Mouse (Mus musculus) lung, embryonic 15.5 days (tissue): ENCODE measurements around the gene Tmem86b. TPM values are rescaled to one million over a fixed set of nuclear protein-coding genes. Genes with fewer than 3 reads are reported as not detected.

Experiments used
- ATAC-seq: fragments of 200-750 bp; cut with Nextera tagmentation; 2 replicates; pipeline ENCODE4 v1.8.0; 2017; ENCODE audit warnings: moderate number of reproducible peaks, borderline replicate concordance; ENCODE audit not compliant: low FRiP score, low TSS enrichment; ENCODE audit errors: extremely low read depth
- H3K27ac ChIP-seq: fragments of 300-500 bp; sonication (generic); 2 replicates; pipeline ENCODE4 v1.5.1; 2015; ENCODE audit warnings: moderate library complexity, mild to moderate bottlenecking, inconsistent platforms
- H3K27me3 ChIP-seq: fragments of 300-500 bp; sonication (generic); 2 replicates; pipeline ENCODE4 v1.6.1; 2015; ENCODE audit warnings: inconsistent platforms
- H3K36me3 ChIP-seq: fragments of 300-500 bp; sonication (generic); 2 replicates; pipeline ENCODE4 v1.6.1; 2015; ENCODE audit warnings: inconsistent platforms
- H3K4me1 ChIP-seq: fragments of 300-500 bp; sonication (generic); 2 replicates; pipeline ENCODE4 v1.6.1; 2015; ENCODE audit warnings: inconsistent platforms
- H3K4me2 ChIP-seq: fragments of 300-500 bp; sonication (generic); 2 replicates; pipeline ENCODE4 v1.6.1; 2015; ENCODE audit warnings: inconsistent platforms, mild to moderate bottlenecking, moderate library complexity
- H3K4me3 ChIP-seq: fragments of 300-500 bp; sonication (generic); 2 replicates; pipeline ENCODE4 v1.5.1; 2015; ENCODE audit warnings: mild to moderate bottlenecking, inconsistent platforms
- H3K9ac ChIP-seq: fragments of 300-500 bp; sonication (generic); 2 replicates; pipeline ENCODE4 v1.6.1; 2015; ENCODE audit warnings: inconsistent platforms
- H3K9me3 ChIP-seq: fragments of 300-500 bp; sonication (generic); 2 replicates; pipeline ENCODE4 v1.6.1; 2016; ENCODE audit warnings: inconsistent platforms
- WGBS: fragments of 180-500 bp; shearing (Covaris S2); methylation state at CpG from one replicate; pipeline ENCODE4 v1.1.7; 2015; 5-methylcytosine and 5-hydroxymethylcytosine counted together
- polyA plus RNA-seq: library from polyadenylated mRNA; unstranded; fragments of >200 nt; fragmentation: Nextera tagmentation; extraction: Ambion mirVana; gene quantifications from 2 replicates; pipeline ENCODE4 v1.2.1, GENCODE M21; 2015

The Tmem86b gene
- polyA plus RNA-seq, 1 experiment from 2014 or later: 1.00 TPM

GRCm38 (mm10) chr7:4658128-4658907 lies 27.1 kb upstream of the Tmem86b start:
- Histone ChIP-seq H3K4me1 (peaks cover 49% of the 10 kb centered on the region), H3K4me3 (peak overlapping the region; percentile 96), H3K4me2 (peak overlapping the region; percentile 86), H3K9me3 (no peaks in the 10 kb centered on the region), H3K27me3 (no peaks in the 10 kb centered on the region), H3K27ac (peak overlapping the region; percentile 93), H3K36me3 (peaks cover 3% of the 10 kb centered on the region; the same call in 1 of the 2 replicates), H3K9ac (peak overlapping the region; percentile 98)
- peak; percentile 60 for ATAC-seq
- WGBS: under 1% methylated on average over 41 of the region's 78 CpGs

DNA sequence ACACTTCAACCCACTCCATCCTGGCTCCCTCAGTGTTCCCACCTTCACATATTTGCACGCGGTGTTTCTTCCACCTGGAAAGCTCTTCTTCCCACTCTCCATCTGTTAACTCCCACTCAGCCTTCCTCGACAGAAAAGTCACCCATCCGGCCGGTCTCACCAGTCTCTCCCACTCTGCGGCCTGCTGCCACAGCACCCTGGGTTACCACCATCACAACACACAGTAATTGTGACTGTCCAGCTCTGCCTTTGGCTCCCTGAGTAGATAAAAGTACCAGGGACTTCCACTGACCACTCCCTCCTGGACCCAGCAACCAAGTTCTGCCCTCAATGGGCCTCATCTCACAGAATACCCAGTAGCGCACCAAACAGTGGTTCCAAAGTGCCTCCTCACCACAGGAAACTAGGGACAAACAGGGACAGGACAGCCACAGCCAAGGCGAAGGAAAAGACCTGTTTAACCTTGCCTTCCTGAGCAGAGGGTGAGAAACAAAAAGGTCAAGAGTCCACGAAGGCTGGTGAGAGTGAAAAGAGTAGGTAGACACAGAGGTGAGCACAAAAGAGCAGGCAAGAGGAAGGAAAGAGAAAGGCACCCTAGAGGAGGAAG lies 26.4 kb upstream of the Tmem86b start:
- 26% methylated on average over 9 of the region's 9 CpGs for WGBS
- Histone ChIP-seq H3K4me1 (peaks cover 49% of the 10 kb centered on the region), H3K27ac (peak overlapping the region; percentile 93), H3K9me3 (no peaks in the 10 kb centered on the region), H3K9ac (peak overlapping the region; percentile 98), H3K4me3 (peak overlapping the region; percentile 96), H3K36me3 (no peaks in the 10 kb centered on the region), H3K4me2 (peak overlapping the region; percentile 86), H3K27me3 (no peaks in the 10 kb centered on the region)
- no peak for ATAC-seq

DNA sequence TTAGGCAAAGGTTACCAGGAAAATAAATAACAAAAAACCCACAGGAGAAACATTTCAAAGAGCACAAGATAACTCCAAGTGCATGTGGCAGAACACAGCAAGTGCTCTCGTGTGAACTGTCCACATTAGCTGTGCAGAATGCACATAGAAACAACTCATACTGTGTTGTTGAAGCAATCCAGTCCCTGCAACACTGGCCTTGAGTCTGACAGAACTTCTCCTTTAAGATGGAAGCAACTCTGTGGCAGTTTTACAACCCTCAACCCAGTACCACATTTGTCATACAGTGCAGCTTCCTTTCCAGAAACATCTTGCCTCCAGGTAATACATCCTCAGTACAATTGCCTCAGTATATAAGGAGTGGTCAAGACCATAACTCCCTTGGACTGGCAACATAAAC lies 25.6 kb upstream of the Tmem86b start:
- 35% methylated on average over 1 of the region's 1 CpGs for WGBS
- no peak overlapping the region for H3K27ac ChIP-seq
- no peak for ATAC-seq
- H3K9me3 ChIP-seq: no peaks in the 10 kb centered on the region
- no peak overlapping the region for H3K9ac ChIP-seq
- H3K27me3 ChIP-seq: no peaks in the 10 kb centered on the region
- H3K36me3 ChIP-seq: no peaks in the 10 kb centered on the region
- H3K4me1 ChIP-seq: peaks cover 49% of the 10 kb centered on the region
- H3K4me2 ChIP-seq: peak overlapping the region; percentile 86
- peak overlapping the region; percentile 96 for H3K4me3 ChIP-seq

- H3K9ac ChIP-seq: no peak overlapping the region
- no peak overlapping the region for H3K4me2 ChIP-seq
- peaks cover 49% of the 10 kb centered on the region for H3K4me1 ChIP-seq
These were observed 24.7 kb upstream of the Tmem86b start for GRCm38 (mm10) chr7:4655916-4656315.

DNA sequence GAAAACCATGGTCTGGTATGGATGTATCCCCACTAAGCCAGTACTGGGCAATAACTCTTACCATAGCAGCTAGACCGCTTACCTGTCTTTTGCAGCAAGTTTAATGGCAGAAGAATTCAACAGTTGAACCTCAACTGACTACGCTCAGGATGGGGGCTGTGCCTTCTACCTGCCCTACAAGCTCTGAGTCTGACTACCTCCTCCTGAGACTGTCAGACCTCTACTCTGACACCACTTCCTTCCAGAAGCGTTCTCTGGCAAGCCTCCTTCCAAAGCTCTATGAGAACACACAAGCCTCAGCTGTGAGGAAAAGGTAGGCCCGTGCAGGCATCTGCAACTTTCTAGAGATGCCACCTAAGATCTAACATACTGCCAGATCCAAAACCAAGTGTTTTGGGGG lies 24.2 kb upstream of the Tmem86b start:
- 83% methylated on average over 4 of the region's 4 CpGs for WGBS
- no peaks in the 10 kb centered on the region for H3K27me3 ChIP-seq
- H3K36me3 ChIP-seq: 0 out of 2 replicates have a peak, but pooled peaks cover 4% of the 10 kb centered on the region
- H3K9me3 ChIP-seq: no peaks in the 10 kb centered on the region
- no peak for ATAC-seq
- no peak overlapping the region for H3K4me2 ChIP-seq
- no peak overlapping the region for H3K9ac ChIP-seq
- no peak overlapping the region for H3K4me3 ChIP-seq
- H3K27ac ChIP-seq: no peak overlapping the region
- H3K4me1 ChIP-seq: peaks cover 47% of the 10 kb centered on the region

More at GRCm38 (mm10) chr7:4655916-4656315, 24.7 kb upstream of the Tmem86b start:
- WGBS: 62% methylated on average over 1 of the region's 1 CpGs
- Histone ChIP-seq H3K36me3 (0 out of 2 replicates have a peak, but pooled peaks cover 4% of the 10 kb centered on the region), H3K4me3 (no peak overlapping the region), H3K9me3 (no peaks in the 10 kb centered on the region), H3K27me3 (no peaks in the 10 kb centered on the region), H3K27ac (no peak overlapping the region)
- no peak for ATAC-seq

DNA sequence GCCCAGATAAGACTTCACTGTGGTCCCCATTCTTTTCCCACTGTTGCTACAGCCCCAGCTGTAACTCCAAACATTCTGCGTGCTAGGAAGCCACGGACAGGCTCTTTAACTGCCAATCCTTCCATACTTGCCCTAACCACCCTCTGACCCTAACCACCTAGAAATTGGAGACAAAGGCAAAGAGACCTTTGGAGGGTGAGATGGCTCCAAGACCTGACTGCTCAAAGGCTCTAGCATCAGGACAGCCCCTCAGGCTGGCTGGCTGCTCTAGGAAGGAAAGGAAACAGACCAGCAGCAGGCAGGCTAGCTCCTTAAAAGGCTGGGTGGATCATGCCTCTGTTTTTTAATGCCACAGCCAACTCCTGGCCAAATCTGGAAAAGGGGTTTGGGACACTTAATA lies 23.0 kb upstream of the Tmem86b start:
- Histone ChIP-seq H3K27me3 (no peaks in the 10 kb centered on the region), H3K9ac (no peak overlapping the region), H3K4me2 (no peak overlapping the region), H3K4me3 (no peak overlapping the region), H3K36me3 (0 out of 2 replicates have a peak, but pooled peaks cover 4% of the 10 kb centered on the region), H3K27ac (0 out of 2 replicates have a peak overlapping the region, but pooled peaks have one; percentile 21), H3K9me3 (no peaks in the 10 kb centered on the region), H3K4me1 (peaks cover 37% of the 10 kb centered on the region)
- ATAC-seq: no peak
- WGBS: 91% methylated on average over 2 of the region's 2 CpGs

- no peak overlapping the region for H3K4me2 ChIP-seq
- no peak for ATAC-seq
- WGBS: 69% methylated on average over 7 of the region's 7 CpGs
- H3K27ac ChIP-seq: 0 out of 2 replicates have a peak overlapping the region, but pooled peaks have one; percentile 21
- H3K9ac ChIP-seq: no peak overlapping the region
- no peaks in the 10 kb centered on the region for H3K9me3 ChIP-seq
- no peak overlapping the region for H3K4me3 ChIP-seq
- 0 out of 2 replicates have a peak, but pooled peaks cover 4% of the 10 kb centered on the region for H3K36me3 ChIP-seq
- H3K27me3 ChIP-seq: no peaks in the 10 kb centered on the region
- peaks cover 37% of the 10 kb centered on the region for H3K4me1 ChIP-seq
These were observed 22.6 kb upstream of the Tmem86b start for GRCm38 (mm10) chr7:4653780-4654179.

DNA sequence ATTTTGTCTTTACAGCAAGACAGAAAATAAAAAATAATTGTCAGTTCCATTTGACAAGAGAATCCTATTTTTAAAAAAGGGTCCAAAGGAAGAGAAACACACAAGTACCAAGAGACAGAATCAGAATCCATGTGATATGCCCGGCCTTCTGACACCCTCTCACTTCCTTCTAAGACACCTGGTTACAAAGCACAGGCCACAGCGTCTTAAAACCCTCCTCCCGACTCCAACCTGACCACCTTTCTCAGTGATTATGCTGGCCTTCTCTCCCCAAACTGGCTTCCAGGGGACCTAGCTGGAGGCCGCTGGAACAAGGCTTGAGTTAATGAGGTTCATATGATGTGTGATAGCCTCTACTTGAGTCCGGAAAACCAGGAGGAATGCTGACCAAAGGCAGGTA lies 22.1 kb upstream of the Tmem86b start:
- H3K36me3 ChIP-seq: 0 out of 2 replicates have a peak, but pooled peaks cover 4% of the 10 kb centered on the region
- peaks cover 37% of the 10 kb centered on the region for H3K4me1 ChIP-seq
- no peak overlapping the region for H3K4me3 ChIP-seq
- H3K27me3 ChIP-seq: no peaks in the 10 kb centered on the region
- H3K27ac ChIP-seq: no peak overlapping the region
- no peak for ATAC-seq
- 73% methylated on average over 5 of the region's 5 CpGs for WGBS
- no peak overlapping the region for H3K9ac ChIP-seq
- H3K9me3 ChIP-seq: no peaks in the 10 kb centered on the region
- no peak overlapping the region for H3K4me2 ChIP-seq

DNA sequence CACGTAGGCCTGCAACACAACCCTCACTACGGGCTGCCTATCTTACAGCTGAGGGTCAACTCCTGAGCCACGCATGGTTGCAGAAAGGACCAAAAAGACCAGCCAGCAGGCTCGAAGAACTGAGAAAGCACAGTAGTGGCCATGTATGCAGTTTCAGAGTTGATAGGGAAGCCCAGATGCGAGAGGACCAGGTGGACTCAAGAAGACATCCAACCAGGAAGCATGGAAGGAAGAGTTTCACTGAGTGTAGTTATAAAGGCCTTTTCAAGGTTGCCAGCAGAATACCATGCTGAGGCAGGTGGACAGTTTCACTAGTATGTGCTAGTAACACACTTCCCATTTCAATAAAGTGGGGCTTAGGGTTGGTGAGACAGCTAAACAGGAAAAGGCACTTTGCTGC lies 21.5 kb upstream of the Tmem86b start:
- H3K9ac ChIP-seq: no peak overlapping the region
- H3K4me1 ChIP-seq: peaks cover 33% of the 10 kb centered on the region
- H3K27ac ChIP-seq: no peak overlapping the region
- H3K9me3 ChIP-seq: no peaks in the 10 kb centered on the region
- H3K27me3 ChIP-seq: no peaks in the 10 kb centered on the region
- ATAC-seq: no peak
- 77% methylated on average over 5 of the region's 5 CpGs for WGBS
- 0 out of 2 replicates have a peak, but pooled peaks cover 4% of the 10 kb centered on the region for H3K36me3 ChIP-seq
- H3K4me2 ChIP-seq: no peak overlapping the region
- no peak overlapping the region for H3K4me3 ChIP-seq

DNA sequence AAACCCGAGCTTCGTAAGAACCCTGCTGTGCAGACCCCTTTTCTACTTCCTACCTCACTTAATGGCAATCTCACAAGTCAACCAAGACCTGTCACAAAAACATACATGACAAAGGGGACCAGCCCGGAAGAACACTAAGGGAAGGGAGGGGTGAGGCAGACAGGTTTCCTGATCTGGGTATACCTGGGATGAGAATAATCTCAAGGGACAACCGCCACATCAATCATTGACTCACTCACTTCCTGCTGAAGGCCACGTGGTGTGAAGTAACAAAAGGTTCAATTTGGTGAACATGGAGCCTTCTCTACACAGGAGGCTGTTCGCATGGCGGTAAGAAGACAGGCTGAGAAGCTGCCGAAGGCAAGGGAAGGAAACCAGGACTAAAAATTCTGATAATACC lies 20.4 kb upstream of the Tmem86b start:
- no peak overlapping the region for H3K9ac ChIP-seq
- no peaks in the 10 kb centered on the region for H3K9me3 ChIP-seq
- peaks cover 22% of the 10 kb centered on the region for H3K4me1 ChIP-seq
- 68% methylated on average over 8 of the region's 8 CpGs for WGBS
- H3K4me2 ChIP-seq: no peak overlapping the region
- peaks cover 5% of the 10 kb centered on the region; the same call in 1 of the 2 replicates for H3K36me3 ChIP-seq
- no peak overlapping the region for H3K27ac ChIP-seq
- ATAC-seq: no peak; the same call in 1 of the 2 replicates
- no peak overlapping the region for H3K4me3 ChIP-seq
- H3K27me3 ChIP-seq: no peaks in the 10 kb centered on the region

GRCm38 (mm10) chr7:4647992-4648391 lies 16.8 kb upstream of the Tmem86b start:
- H3K4me3 ChIP-seq: no peak overlapping the region
- 81% methylated on average over 2 of the region's 2 CpGs for WGBS
- H3K27ac ChIP-seq: no peak overlapping the region
- no peaks in the 10 kb centered on the region for H3K27me3 ChIP-seq
- H3K4me1 ChIP-seq: no peaks in the 10 kb centered on the region
- no peak overlapping the region for H3K4me2 ChIP-seq
- peaks cover 39% of the 10 kb centered on the region for H3K36me3 ChIP-seq
- ATAC-seq: no peak
- H3K9ac ChIP-seq: no peak overlapping the region
- no peaks in the 10 kb centered on the region for H3K9me3 ChIP-seq

- Histone ChIP-seq H3K4me1 (no peaks in the 10 kb centered on the region), H3K9ac (no peak overlapping the region), H3K36me3 (peaks cover 44% of the 10 kb centered on the region), H3K4me3 (no peak overlapping the region), H3K27me3 (no peaks in the 10 kb centered on the region), H3K9me3 (no peaks in the 10 kb centered on the region), H3K4me2 (no peak overlapping the region), H3K27ac (no peak overlapping the region)
- ATAC-seq: no peak
- WGBS: 41% methylated on average over 6 of the region's 6 CpGs
These were observed 16.1 kb upstream of the Tmem86b start for GRCm38 (mm10) chr7:4647291-4647690.
